Mouse (Mus musculus) forebrain, embryonic 11.5 days (tissue): ENCODE data around the gene Col20a1. TPM values are rescaled to one million over a fixed set of nuclear protein-coding genes. Genes with fewer than 3 reads are reported as not detected.

Source experiments
- ATAC-seq: fragments of 200-750 bp; cut with Nextera tagmentation; replicated peaks from 2 replicates; pipeline ENCODE4 v1.8.0; 2017; ENCODE audit warnings: moderate TSS enrichment; ENCODE audit not compliant: low FRiP score
- DNase-seq: peaks from one replicate; pipeline ENCODE4 v3.0.0-alpha.2; 2017; ENCODE audit warnings: low spot score
- H3K27ac ChIP-seq: fragments of 300-500 bp; sonication (generic); 2 replicates; pipeline ENCODE4 v1.5.1; 2014; ENCODE audit warnings: low read depth, low read length
- H3K27me3 ChIP-seq: fragments of 300-500 bp; sonication (generic); 2 replicates; pipeline ENCODE4 v1.6.1; 2014; ENCODE audit warnings: mild to moderate bottlenecking, low read length, mixed read lengths; ENCODE audit not compliant: control insufficient read depth, insufficient read depth
- H3K36me3 ChIP-seq: fragments of 300-500 bp; sonication (generic); 2 replicates; pipeline ENCODE4 v1.6.1; 2014; ENCODE audit warnings: mild to moderate bottlenecking, low read length, moderate library complexity, mixed read lengths; ENCODE audit not compliant: control insufficient read depth, insufficient read depth
- H3K4me1 ChIP-seq: fragments of 300-500 bp; sonication (generic); replicated peaks from 2 replicates; pipeline ENCODE4 v1.6.1; 2014; ENCODE audit warnings: low read length, mixed read lengths; ENCODE audit not compliant: control insufficient read depth, insufficient read depth
- H3K4me2 ChIP-seq: fragments of 300-500 bp; sonication (generic); 2 replicates; pipeline ENCODE4 v1.6.1; 2014; ENCODE audit warnings: low read depth, mild to moderate bottlenecking, low read length, moderate library complexity, mixed read lengths; ENCODE audit not compliant: severe bottlenecking
- H3K4me3 ChIP-seq: fragments of 300-500 bp; sonication (generic); 2 replicates; pipeline ENCODE4 v1.5.1; 2014; ENCODE audit warnings: low read depth, low read length
- H3K9ac ChIP-seq: fragments of 300-500 bp; sonication (generic); 2 replicates; pipeline ENCODE4 v1.6.1; 2014; ENCODE audit warnings: low read length
- H3K9me3 ChIP-seq: fragments of 300-500 bp; sonication (generic); 2 replicates; pipeline ENCODE4 v1.6.1; 2016; ENCODE audit warnings: low read length, mixed read lengths; ENCODE audit not compliant: control insufficient read depth
- WGBS: fragments of 180-500 bp; shearing (Covaris S2); extraction: QIAGEN DNeasy Blood & Tissue Kit; methylation state at CpG from one replicate; pipeline ENCODE4 v1.1.7; 2014; 5-methylcytosine and 5-hydroxymethylcytosine counted together
- polyA plus RNA-seq: library from polyadenylated mRNA; unstranded; fragments of >200 nt; fragmentation: Nextera tagmentation; extraction: Ambion mirVana; gene quantifications from 2 replicates; pipeline ENCODE4 v1.2.1, GENCODE M21; 2014

Gene Col20a1
- polyA plus RNA-seq, 1 experiment from 2014 or later, result 0.16 TPM

- H3K27ac ChIP-seq, result no peak overlapping the region
- no peak overlapping the region for H3K4me2 ChIP-seq
- no peak for DNase-seq
- H3K9ac ChIP-seq, result no peak overlapping the region
- no peaks in the 10 kb centered on the region for H3K4me1 ChIP-seq
- no peaks in the 10 kb centered on the region for H3K36me3 ChIP-seq
- no peaks in the 10 kb centered on the region for H3K27me3 ChIP-seq
- ATAC-seq, result peak; percentile 36; the same call in 1 of the 2 replicates
- 49% methylated on average over 5 of the region's 5 CpGs for WGBS
- no peaks in the 10 kb centered on the region for H3K9me3 ChIP-seq
- no peak overlapping the region for H3K4me3 ChIP-seq
These were observed 1.2 kb downstream of the Col20a1 start for GRCm38 (mm10) chr2:180987432-180988030.

DNA sequence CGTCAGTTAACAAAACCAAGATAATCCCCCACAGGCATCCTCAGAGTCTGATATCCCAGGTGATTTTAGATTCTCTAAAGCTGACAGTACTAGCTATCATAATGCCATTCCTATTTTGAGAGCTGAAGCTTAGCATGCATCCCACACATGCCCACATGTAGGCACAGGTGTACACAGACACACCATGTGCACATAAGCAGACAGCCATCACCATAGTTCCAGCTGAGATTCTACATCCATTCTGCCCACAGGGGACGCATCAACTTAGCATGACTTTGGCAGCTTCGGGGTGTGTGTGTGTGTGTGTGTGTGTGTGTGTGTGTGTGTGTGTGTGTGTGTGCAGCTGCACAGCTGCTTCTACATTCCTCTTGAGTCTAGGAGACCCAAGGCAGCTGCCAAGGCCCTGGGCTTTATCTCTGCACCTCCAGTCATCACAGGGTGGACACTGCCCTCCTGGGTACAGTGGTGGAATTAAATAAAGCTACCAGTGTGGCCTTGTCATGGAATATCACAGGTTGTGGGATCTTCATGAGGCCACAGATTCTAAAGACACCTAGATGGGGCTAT, 2.1 kb downstream of the Col20a1 start:
- WGBS, result 82% methylated on average over 3 of the region's 3 CpGs
- H3K4me2 ChIP-seq, result no peak overlapping the region

GRCm38 (mm10) chr2:180988948-180989347, 2.6 kb downstream of the Col20a1 start:
- DNase-seq (no peak), ATAC-seq (no peak)
- H3K27me3 ChIP-seq, result no peaks in the 10 kb centered on the region
- WGBS, result 87% methylated on average over 1 of the region's 1 CpGs
- H3K4me2 ChIP-seq, result no peak overlapping the region
- H3K27ac ChIP-seq, result no peak overlapping the region
- H3K9me3 ChIP-seq, result no peaks in the 10 kb centered on the region
- H3K36me3 ChIP-seq, result no peaks in the 10 kb centered on the region
- no peaks in the 10 kb centered on the region for H3K4me1 ChIP-seq
- H3K4me3 ChIP-seq, result no peak overlapping the region
- H3K9ac ChIP-seq, result no peak overlapping the region

More for the DNA sequence above, 2.1 kb downstream of the Col20a1 start:
- DNase-seq (no peak), ATAC-seq (no peak)
- H3K4me3 ChIP-seq, result no peak overlapping the region
- H3K9ac ChIP-seq, result no peak overlapping the region
- H3K4me1 ChIP-seq, result no peaks in the 10 kb centered on the region
- H3K36me3 ChIP-seq, result no peaks in the 10 kb centered on the region
- H3K27ac ChIP-seq, result no peak overlapping the region
- no peaks in the 10 kb centered on the region for H3K9me3 ChIP-seq
- H3K27me3 ChIP-seq, result no peaks in the 10 kb centered on the region

GRCm38 (mm10) chr2:180990347-180990746, 4.0 kb downstream of the Col20a1 start:
- Histone ChIP-seq H3K9ac (no peak overlapping the region), H3K9me3 (no peaks in the 10 kb centered on the region), H3K4me2 (no peak overlapping the region), H3K36me3 (no peaks in the 10 kb centered on the region), H3K4me1 (no peaks in the 10 kb centered on the region), H3K4me3 (no peak overlapping the region), H3K27ac (no peak overlapping the region), H3K27me3 (no peaks in the 10 kb centered on the region)
- ATAC-seq (no peak), DNase-seq (no peak)
- WGBS, result 80% methylated on average over 4 of the region's 4 CpGs

DNA sequence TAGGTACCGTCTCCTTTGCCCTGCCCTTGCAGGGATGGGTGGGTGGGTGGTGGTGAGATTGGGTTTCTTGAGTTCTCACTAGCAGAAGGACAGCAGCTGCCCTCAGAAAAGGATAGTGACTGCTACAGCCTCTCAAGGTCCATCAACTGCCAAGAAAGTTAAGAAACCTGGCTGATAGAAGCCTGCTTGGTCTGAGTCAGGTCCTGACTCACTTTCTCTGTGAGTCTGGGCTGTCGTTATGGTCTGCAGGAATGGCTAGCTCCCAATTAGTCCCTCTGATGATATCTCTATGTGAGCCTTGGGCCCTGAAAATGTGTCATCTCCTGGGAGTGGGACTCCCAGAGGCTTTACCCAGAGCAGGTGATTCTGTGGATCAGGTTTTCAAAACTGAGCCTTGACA, 8.0 kb downstream of the Col20a1 start:
- Histone ChIP-seq H3K9ac (no peak overlapping the region), H3K4me1 (no peaks in the 10 kb centered on the region), H3K9me3 (no peaks in the 10 kb centered on the region), H3K27me3 (no peaks in the 10 kb centered on the region), H3K4me2 (no peak overlapping the region), H3K27ac (no peak overlapping the region), H3K4me3 (no peak overlapping the region), H3K36me3 (no peaks in the 10 kb centered on the region)
- no peak for ATAC-seq
- 83% methylated on average over 2 of the region's 2 CpGs for WGBS
- no peak for DNase-seq

DNA sequence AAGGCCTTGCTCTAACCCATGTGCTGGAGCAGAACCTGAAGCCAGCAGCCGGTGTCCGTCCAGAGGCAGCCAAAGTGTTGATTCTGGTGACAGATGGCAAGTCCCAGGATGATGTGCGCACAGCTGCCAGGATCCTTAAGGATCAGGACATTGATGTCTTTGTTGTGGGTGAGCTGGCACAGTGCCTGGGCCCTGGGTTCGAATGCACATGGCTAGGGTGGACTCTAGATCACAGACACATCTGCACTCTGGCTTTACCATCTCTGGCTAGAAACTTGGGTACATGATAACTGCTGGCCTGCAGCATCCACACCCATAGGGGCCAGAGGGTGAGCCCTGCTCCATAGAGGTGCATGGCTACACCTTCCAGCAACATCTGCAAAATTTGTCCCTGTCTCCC, 9.1 kb downstream of the Col20a1 start:
- no peaks in the 10 kb centered on the region for H3K27me3 ChIP-seq
- DNase-seq (no peak), ATAC-seq (no peak)
- H3K36me3 ChIP-seq, result no peaks in the 10 kb centered on the region
- no peaks in the 10 kb centered on the region for H3K4me1 ChIP-seq
- no peak overlapping the region for H3K27ac ChIP-seq
- no peak overlapping the region for H3K4me3 ChIP-seq
- H3K4me2 ChIP-seq, result no peak overlapping the region
- no peak overlapping the region for H3K9ac ChIP-seq
- no peaks in the 10 kb centered on the region for H3K9me3 ChIP-seq
- WGBS, result 87% methylated on average over 4 of the region's 4 CpGs

DNA sequence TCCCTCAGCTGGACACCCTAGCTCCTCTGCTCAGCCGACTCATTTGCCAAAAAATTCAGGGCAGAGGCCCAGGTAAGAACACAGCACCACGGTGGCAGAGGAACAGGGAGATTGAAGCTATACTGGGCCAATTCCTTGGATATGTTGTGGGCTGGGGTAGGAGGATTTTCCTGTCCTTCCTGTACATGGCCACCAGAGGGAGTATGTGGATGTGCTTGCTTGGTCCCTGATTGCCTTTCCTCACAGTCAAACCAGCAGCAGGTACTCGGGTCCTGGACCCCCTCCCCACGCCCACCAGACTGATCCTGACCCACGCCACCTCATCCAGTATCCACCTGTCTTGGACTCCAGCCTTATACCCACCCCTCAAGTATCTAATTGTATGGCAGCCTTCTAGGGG, 10.1 kb downstream of the Col20a1 start:
- Histone ChIP-seq H3K4me3 (no peak overlapping the region), H3K4me2 (no peak overlapping the region), H3K36me3 (no peaks in the 10 kb centered on the region), H3K9me3 (no peaks in the 10 kb centered on the region), H3K27ac (no peak overlapping the region), H3K4me1 (no peaks in the 10 kb centered on the region), H3K9ac (no peak overlapping the region), H3K27me3 (no peaks in the 10 kb centered on the region)
- DNase-seq (peak; percentile 68), ATAC-seq (peak; percentile 49; the same call in 1 of the 2 replicates)
- WGBS, result 14% methylated on average over 5 of the region's 5 CpGs

GRCm38 (mm10) chr2:180996905-180997304, 10.6 kb downstream of the Col20a1 start:
- Histone ChIP-seq H3K27ac (no peak overlapping the region), H3K36me3 (no peaks in the 10 kb centered on the region), H3K27me3 (no peaks in the 10 kb centered on the region), H3K4me3 (no peak overlapping the region), H3K9ac (no peak overlapping the region), H3K9me3 (no peaks in the 10 kb centered on the region), H3K4me1 (no peaks in the 10 kb centered on the region), H3K4me2 (no peak overlapping the region)
- DNase-seq (no peak), ATAC-seq (peak; percentile 20; the same call in 1 of the 2 replicates)
- WGBS, result 74% methylated on average over 3 of the region's 3 CpGs

GRCm38 (mm10) chr2:181007054-181007453, 20.7 kb downstream of the Col20a1 start:
- 65% methylated on average over 4 of the region's 4 CpGs for WGBS

More at GRCm38 (mm10) chr2:181007054-181007453, 20.7 kb downstream of the Col20a1 start:
- Histone ChIP-seq H3K36me3 (no peaks in the 10 kb centered on the region), H3K27me3 (no peaks in the 10 kb centered on the region), H3K4me2 (no peak overlapping the region), H3K9me3 (no peaks in the 10 kb centered on the region), H3K4me1 (no peaks in the 10 kb centered on the region), H3K4me3 (no peak overlapping the region), H3K9ac (no peak overlapping the region), H3K27ac (no peak overlapping the region)
- DNase-seq (no peak), ATAC-seq (no peak)
